Comparison of ENCODE assay signal across 9 mouse cellular contexts in the genomic region with DNA sequence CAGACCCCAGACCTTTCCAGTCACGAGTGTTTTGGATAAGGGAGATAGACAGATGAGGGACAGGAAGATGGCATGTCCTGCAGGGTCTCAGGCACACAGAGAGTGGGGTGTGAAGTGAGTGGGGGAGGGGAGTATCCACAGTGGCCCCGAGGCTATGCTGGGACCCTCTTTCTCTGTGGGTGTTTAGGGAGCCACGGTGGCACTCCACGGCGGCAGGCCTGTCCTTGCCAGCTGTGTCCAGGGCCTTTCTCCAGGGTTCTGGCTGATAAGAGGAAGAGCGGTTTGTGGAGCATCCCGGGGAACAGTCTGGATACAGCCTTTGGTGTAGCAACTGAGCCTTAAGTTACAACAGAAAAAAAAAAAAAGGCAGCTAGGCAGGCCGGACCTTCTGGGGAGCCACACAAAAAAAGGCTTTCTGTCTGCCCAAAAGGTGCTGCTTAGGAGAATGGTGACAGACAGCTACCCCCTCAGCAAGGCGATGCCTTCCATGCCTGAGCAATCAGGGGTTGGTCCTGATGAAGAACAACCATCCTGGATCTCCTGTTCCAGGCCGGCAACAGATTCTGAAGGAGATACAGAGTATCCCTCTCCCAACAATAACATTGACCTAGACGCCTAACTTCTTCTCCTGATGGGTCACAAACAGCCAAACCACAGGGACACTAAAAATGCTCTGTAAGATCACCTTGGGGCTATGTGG.
DNase-seq lines count a peak whose midpoint lies in the region; ATAC-seq lines count a peak whose summit lies in the region.
"Had no signal": no experiment of that assay in that cellular context is flagged by ENCODE, and none has a peak within 500 bp of the region (broad histone marks: within the 10 kb centered on the region; RNA-seq: fewer than 3 reads in every experiment).

No protein-coding gene starts in this region.

- H3K36me3 ChIP-seq in heart, embryonic 12.5 days = no peaks in the 10 kb centered on the region
- H3K36me3 ChIP-seq in liver, embryonic 15.5 days (replicated peaks) = no peaks in the 10 kb centered on the region
- no peaks in the 10 kb centered on the region for H3K36me3 ChIP-seq in liver, embryonic 12.5 days
- H3K36me3 ChIP-seq in embryonic facial prominence, embryonic 13.5 days = no peaks in the 10 kb centered on the region
- no peaks in the 10 kb centered on the region for H3K36me3 ChIP-seq in limb, embryonic 10.5 days
- H3K36me3 ChIP-seq: midbrain, embryonic 10.5 days had no signal

- no peak for ATAC-seq in heart, embryonic 12.5 days (ENCODE audit: insufficient number of reproducible peaks, low FRiP score)
- no peak for ATAC-seq in liver, embryonic 15.5 days (ENCODE audit: insufficient read depth)
- ATAC-seq in liver, embryonic 12.5 days = no peak
- ATAC-seq in embryonic facial prominence, embryonic 13.5 days (ENCODE audit: insufficient number of reproducible peaks, insufficient read depth, low FRiP score, low TSS enrichment, low read depth) = no peak

- H3K27me3 ChIP-seq in heart, embryonic 12.5 days (replicated peaks) = no peaks in the 10 kb centered on the region
- peaks cover 7% of the 10 kb centered on the region; the same call in 1 of the 2 replicates for H3K27me3 ChIP-seq in liver, embryonic 15.5 days
- no peaks in the 10 kb centered on the region; the same call in 1 of the 2 replicates for H3K27me3 ChIP-seq in liver, embryonic 12.5 days (replicated peaks)
- H3K27me3 ChIP-seq in embryonic facial prominence, embryonic 13.5 days = no peaks in the 10 kb centered on the region
- no peaks in the 10 kb centered on the region for H3K27me3 ChIP-seq in limb, embryonic 10.5 days (ENCODE audit: low read depth, poor library complexity, severe bottlenecking)

- H3K9ac ChIP-seq in heart, embryonic 12.5 days = no peak overlapping the region
- no peak overlapping the region for H3K9ac ChIP-seq in liver, embryonic 15.5 days
- no peak overlapping the region for H3K9ac ChIP-seq in liver, embryonic 12.5 days
- H3K9ac ChIP-seq in embryonic facial prominence, embryonic 13.5 days = no peak overlapping the region

- no peak overlapping the region for H3K4me3 ChIP-seq in heart, embryonic 12.5 days
- H3K4me3 ChIP-seq in liver, embryonic 15.5 days (replicated peaks) = no peak overlapping the region
- H3K4me3 ChIP-seq in liver, embryonic 12.5 days = no peak overlapping the region
- no peak overlapping the region for H3K4me3 ChIP-seq in embryonic facial prominence, embryonic 13.5 days
- H3K4me3 ChIP-seq in limb, embryonic 10.5 days = no peak overlapping the region

- H3K4me1 ChIP-seq in heart, embryonic 12.5 days (replicated peaks) = peaks cover 97% of the 10 kb centered on the region
- H3K4me1 ChIP-seq in liver, embryonic 15.5 days (replicated peaks) = peaks cover 45% of the 10 kb centered on the region
- peaks cover 67% of the 10 kb centered on the region for H3K4me1 ChIP-seq in liver, embryonic 12.5 days
- peaks cover 81% of the 10 kb centered on the region for H3K4me1 ChIP-seq in embryonic facial prominence, embryonic 13.5 days
- H3K4me1 ChIP-seq in limb, embryonic 10.5 days = peaks cover 72% of the 10 kb centered on the region

- WGBS in heart, embryonic 12.5 days = 52% methylated on average over 11 of the region's 11 CpGs
- 65% methylated on average over 11 of the region's 11 CpGs for WGBS in liver, embryonic 15.5 days (ENCODE audit: insufficient replicate concordance)
- 58% methylated on average over 11 of the region's 11 CpGs for WGBS in liver, embryonic 12.5 days (ENCODE audit: insufficient replicate concordance)
- 75% methylated on average over 11 of the region's 11 CpGs for WGBS in embryonic facial prominence, embryonic 13.5 days
- 81% methylated on average over 11 of the region's 11 CpGs for WGBS in limb, embryonic 10.5 days

- no peaks in the 10 kb centered on the region for H3K9me3 ChIP-seq in heart, embryonic 12.5 days (replicated peaks)
- no peaks in the 10 kb centered on the region for H3K9me3 ChIP-seq in liver, embryonic 15.5 days (replicated peaks)
- no peaks in the 10 kb centered on the region for H3K9me3 ChIP-seq in liver, embryonic 12.5 days (replicated peaks)
- H3K9me3 ChIP-seq in embryonic facial prominence, embryonic 13.5 days = no peaks in the 10 kb centered on the region
- H3K9me3 ChIP-seq in limb, embryonic 10.5 days (replicated peaks) = no peaks in the 10 kb centered on the region
- H3K9me3 ChIP-seq: midbrain, embryonic 10.5 days had no signal

- H3K27ac ChIP-seq in heart, embryonic 12.5 days (ENCODE audit: poor library complexity, severe bottlenecking) = peak overlapping the region; percentile 33; the same call in 1 of the 2 replicates
- H3K27ac ChIP-seq in liver, embryonic 15.5 days (replicated peaks) = 0 out of 2 replicates have a peak overlapping the region, but pooled peaks have one; percentile 6
- H3K27ac ChIP-seq in liver, embryonic 12.5 days = no peak overlapping the region
- peak overlapping the region; percentile 78 for H3K27ac ChIP-seq in embryonic facial prominence, embryonic 13.5 days
- peak overlapping the region; percentile 54; the same call in 1 of the 2 replicates for H3K27ac ChIP-seq in limb, embryonic 10.5 days

- no peak for DNase-seq in heart, adult 9 months (ENCODE audit: low spot score in 2 of 2)
- DNase-seq in limb, embryonic 10.5 days (ENCODE audit: low spot score) = no peak
- DNase-seq in cerebellum, postnatal 14 days = no peak
- no peak for DNase-seq in urinary bladder, postnatal 14 days (ENCODE audit: low spot score)

- H3K4me2 ChIP-seq in heart, embryonic 12.5 days = no peak overlapping the region
- no peak overlapping the region for H3K4me2 ChIP-seq in liver, embryonic 15.5 days
- no peak overlapping the region; the same call in 1 of the 2 replicates for H3K4me2 ChIP-seq in liver, embryonic 12.5 days
- 0 out of 2 replicates have a peak overlapping the region, but pooled peaks have one; percentile 50 for H3K4me2 ChIP-seq in embryonic facial prominence, embryonic 13.5 days
